Mouse (Mus musculus) WW6 (cell line): Measurements from ENCODE around the gene Tepp.

ENCODE experiments used
- DNase-seq: peaks from one replicate; pipeline ENCODE4 v3.0.0-alpha.2; 2013; ENCODE audit warnings: low read depth, low spot score

Tepp gene

GRCm38 (mm10) chr8:95362272-95362671, 51.9 kb downstream of the Tepp start:
- DNase-seq, result no peak

GRCm38 (mm10) chr8:95363849-95364248, 53.5 kb downstream of the Tepp start:
- DNase-seq, result no peak

DNA sequence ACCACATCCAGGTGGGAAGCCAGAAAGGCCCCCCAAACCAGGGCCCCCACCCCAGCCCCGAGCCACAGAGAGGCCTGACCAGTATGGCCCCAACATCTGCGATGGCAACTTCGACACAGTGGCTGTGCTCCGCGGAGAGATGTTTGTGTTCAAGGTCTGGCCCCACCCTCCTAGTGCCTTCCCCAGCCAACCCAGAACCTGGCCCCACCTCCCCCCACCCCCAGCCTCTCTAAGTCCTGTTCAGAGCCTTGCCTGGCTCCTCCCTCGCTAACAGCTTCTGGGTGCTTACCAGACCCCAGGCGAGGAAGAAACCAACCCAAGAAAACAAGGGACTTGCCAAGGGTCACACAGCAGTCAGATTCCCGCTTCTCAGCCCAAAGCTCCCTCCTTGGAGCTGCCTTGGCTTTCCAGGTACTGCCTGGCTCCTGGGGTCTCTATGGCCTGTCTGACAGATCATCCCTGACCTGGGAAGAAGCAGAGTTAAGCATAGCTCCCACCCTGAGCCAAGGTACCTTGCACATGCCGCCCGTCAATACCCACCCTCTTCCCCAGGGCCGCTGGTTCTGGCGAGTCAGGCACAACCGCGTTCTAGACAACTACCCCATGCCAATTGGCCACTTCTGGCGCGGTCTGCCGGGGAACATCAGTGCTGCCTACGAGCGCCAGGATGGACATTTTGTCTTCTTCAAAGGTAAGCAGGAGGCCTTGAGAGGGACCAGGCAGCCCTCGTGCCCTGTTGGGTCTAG, 59.4 kb downstream of the Tepp start:
- peak; percentile 59 for DNase-seq

- no peak for DNase-seq
These were observed 63.1 kb downstream of the Tepp start for GRCm38 (mm10) chr8:95373389-95374002.

- DNase-seq, result no peak
These were observed 64.1 kb downstream of the Tepp start for GRCm38 (mm10) chr8:95374429-95374828.

DNA sequence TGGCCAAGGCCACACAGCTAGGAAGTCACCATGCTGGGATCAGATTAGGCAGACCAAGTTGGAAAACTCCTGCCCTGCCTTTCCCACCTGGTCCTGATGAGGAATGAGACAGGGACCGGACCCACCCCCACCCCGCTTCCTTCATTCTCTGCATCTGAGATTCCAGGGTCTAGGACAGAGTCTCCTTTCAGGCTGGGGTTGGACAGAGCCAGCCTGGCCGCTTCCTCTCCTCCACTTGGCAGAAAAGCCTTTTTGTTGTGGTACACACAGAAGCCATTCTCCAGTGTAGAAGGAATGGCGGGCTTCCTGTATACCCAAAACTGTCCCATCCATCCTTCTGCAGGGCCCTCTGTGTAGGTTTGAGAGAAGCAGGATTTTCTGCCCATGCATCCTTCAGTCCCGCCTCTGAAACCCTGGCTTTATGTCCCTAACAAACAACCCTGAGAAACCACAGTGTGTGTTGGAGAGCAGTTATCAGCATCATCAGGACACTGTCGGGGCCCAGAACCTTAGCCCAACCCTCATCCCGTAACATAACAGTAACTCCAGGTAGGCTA, 65.1 kb downstream of the Tepp start:
- no peak for DNase-seq
